Mouse (Mus musculus) midbrain, postnatal 0 days (tissue): ENCODE data around the gene Slc38a11. TPM values are rescaled to one million over a fixed set of nuclear protein-coding genes. Genes with fewer than 3 reads are reported as not detected.

ENCODE experiments used
- ATAC-seq: fragments of 200-750 bp; cut with Nextera tagmentation; 2 replicates; pipeline ENCODE4 v1.8.0; 2017; ENCODE audit warnings: moderate number of reproducible peaks, mild to moderate bottlenecking, moderate TSS enrichment, moderate library complexity; ENCODE audit not compliant: low FRiP score
- DNase-seq: peaks from one replicate; pipeline ENCODE4 v3.0.0-alpha.2; 2015; ENCODE audit warnings: low spot score
- H3K27ac ChIP-seq: fragments of 300-500 bp; sonication (generic); 2 replicates; pipeline ENCODE4 v1.5.1; 2014; ENCODE audit warnings: low read depth, mild to moderate bottlenecking, low read length, mixed read lengths
- H3K27me3 ChIP-seq: fragments of 300-500 bp; sonication (generic); 2 replicates; pipeline ENCODE4 v1.6.1; 2014; ENCODE audit warnings: low read length, control low read depth, mixed read lengths; ENCODE audit not compliant: insufficient read depth
- H3K36me3 ChIP-seq: fragments of 300-500 bp; sonication (generic); 2 replicates; pipeline ENCODE4 v1.6.1; 2014; ENCODE audit warnings: low read length, control low read depth, mixed read lengths; ENCODE audit not compliant: insufficient read depth
- H3K4me1 ChIP-seq: fragments of 300-500 bp; sonication (generic); 2 replicates; pipeline ENCODE4 v1.6.1; 2014; ENCODE audit warnings: mild to moderate bottlenecking, control low read depth, antibody characterized with exemption, low read length, mixed read lengths; ENCODE audit not compliant: insufficient read depth
- H3K4me2 ChIP-seq: fragments of 300-500 bp; sonication (generic); 2 replicates; pipeline ENCODE4 v1.6.1; 2014; ENCODE audit warnings: low read depth, mild to moderate bottlenecking, low read length, mixed read lengths; ENCODE audit not compliant: poor library complexity, severe bottlenecking
- H3K4me3 ChIP-seq: fragments of 300-500 bp; sonication (generic); 2 replicates; pipeline ENCODE4 v1.5.1; 2014; ENCODE audit warnings: low read depth, mild to moderate bottlenecking, low read length, moderate library complexity
- H3K9ac ChIP-seq: fragments of 300-500 bp; sonication (generic); replicated peaks from 2 replicates; pipeline ENCODE4 v1.6.1; 2014; ENCODE audit warnings: mild to moderate bottlenecking, low read length, moderate library complexity, mixed read lengths; ENCODE audit not compliant: poor library complexity, severe bottlenecking
- H3K9me3 ChIP-seq: fragments of 300-500 bp; sonication (generic); 2 replicates; pipeline ENCODE4 v1.6.1; 2016; ENCODE audit warnings: low read length, control low read depth
- CTCF ChIP-seq: IDR thresholded peaks from 2 replicates; pipeline ENCODE4 v1.5.1; 2016; ENCODE audit warnings: antibody characterized with exemption, mild to moderate bottlenecking
- WGBS: fragments of 180-500 bp; shearing (Covaris S2); extraction: QIAGEN DNeasy Blood & Tissue Kit; methylation state at CpG from one replicate; pipeline ENCODE4 v1.1.7; 2014; 5-methylcytosine and 5-hydroxymethylcytosine counted together
- polyA plus RNA-seq: library from polyadenylated mRNA; unstranded; fragments of >200 nt; fragmentation: Nextera tagmentation; extraction: Ambion mirVana; gene quantifications from 2 replicates; pipeline ENCODE4 v1.2.1, GENCODE M21; 2015
- total RNA-seq: library from RNA; depleted of rRNA; stranded (reverse); fragments of >200 nt; gene quantifications from 2 replicates; pipeline ENCODE4 v1.2.3, GENCODE M21; 2014

Slc38a11 gene
- total and polyA plus RNA-seq, 2 experiments from 2014 or later, result 1.3 to 3.3 TPM

GRCm38 (mm10) chr2:65288696-65289095, 75.1 kb downstream of the Slc38a11 start:
- Histone ChIP-seq H3K9me3 (no peaks in the 10 kb centered on the region), H3K4me1 (no peaks in the 10 kb centered on the region), H3K4me2 (no peak overlapping the region), H3K9ac (no peak overlapping the region), H3K27ac (no peak overlapping the region), H3K27me3 (no peaks in the 10 kb centered on the region), H3K4me3 (no peak overlapping the region), H3K36me3 (no peaks in the 10 kb centered on the region)
- 78% methylated on average over 1 of the region's 1 CpGs for WGBS
- DNase-seq, result no peak
- TF ChIP-seq CTCF, result no peak
- no peak for ATAC-seq

GRCm38 (mm10) chr2:65285380-65285779, 78.5 kb downstream of the Slc38a11 start:
- ATAC-seq, result no peak
- no peak overlapping the region for H3K4me3 ChIP-seq
- H3K4me1 ChIP-seq, result no peaks in the 10 kb centered on the region
- no peak for TF ChIP-seq CTCF
- no peak overlapping the region for H3K27ac ChIP-seq
- no peaks in the 10 kb centered on the region for H3K9me3 ChIP-seq
- no peak overlapping the region for H3K9ac ChIP-seq
- no peak overlapping the region for H3K4me2 ChIP-seq
- no peaks in the 10 kb centered on the region for H3K27me3 ChIP-seq
- H3K36me3 ChIP-seq, result no peaks in the 10 kb centered on the region
- DNase-seq, result peak; percentile 56
- WGBS, result 53% methylated on average over 3 of the region's 3 CpGs

GRCm38 (mm10) chr2:65282979-65283378, 80.9 kb downstream of the Slc38a11 start:
- no peak for ATAC-seq
- no peak for TF ChIP-seq CTCF

GRCm38 (mm10) chr2:65279029-65279690, 84.7 kb downstream of the Slc38a11 start:
- Histone ChIP-seq H3K9ac (no peak overlapping the region), H3K27ac (no peak overlapping the region)

More at GRCm38 (mm10) chr2:65282979-65283378, 80.9 kb downstream of the Slc38a11 start:
- no peak overlapping the region for H3K4me3 ChIP-seq
- H3K27me3 ChIP-seq, result no peaks in the 10 kb centered on the region
- H3K4me1 ChIP-seq, result no peaks in the 10 kb centered on the region
- H3K9ac ChIP-seq, result no peak overlapping the region
- H3K4me2 ChIP-seq, result no peak overlapping the region
- no peaks in the 10 kb centered on the region for H3K9me3 ChIP-seq
- H3K36me3 ChIP-seq, result no peaks in the 10 kb centered on the region
- no peak overlapping the region for H3K27ac ChIP-seq
- DNase-seq, result no peak
- WGBS, result 93% methylated on average over 6 of the region's 6 CpGs

GRCm38 (mm10) chr2:65275443-65276061, 88.3 kb downstream of the Slc38a11 start:
- no peak overlapping the region for H3K4me2 ChIP-seq
- H3K36me3 ChIP-seq, result no peaks in the 10 kb centered on the region
- H3K9ac ChIP-seq, result no peak overlapping the region
- TF ChIP-seq CTCF, result no peak
- DNase-seq (no peak), ATAC-seq (no peak)
- H3K27me3 ChIP-seq, result no peaks in the 10 kb centered on the region
- no peak overlapping the region for H3K4me3 ChIP-seq
- H3K9me3 ChIP-seq, result no peaks in the 10 kb centered on the region
- H3K27ac ChIP-seq, result no peak overlapping the region
- WGBS, result 82% methylated on average over 6 of the region's 6 CpGs
- H3K4me1 ChIP-seq, result no peaks in the 10 kb centered on the region

More at GRCm38 (mm10) chr2:65279029-65279690, 84.7 kb downstream of the Slc38a11 start:
- H3K9me3 ChIP-seq, result no peaks in the 10 kb centered on the region
- DNase-seq (no peak), ATAC-seq (no peak)
- WGBS, result 46% methylated on average over 4 of the region's 4 CpGs
- TF ChIP-seq CTCF, result no peak
- H3K4me3 ChIP-seq, result no peak overlapping the region
- no peaks in the 10 kb centered on the region for H3K27me3 ChIP-seq
- no peak overlapping the region for H3K4me2 ChIP-seq
- no peaks in the 10 kb centered on the region for H3K4me1 ChIP-seq
- no peaks in the 10 kb centered on the region for H3K36me3 ChIP-seq

- ATAC-seq, result no peak
- Histone ChIP-seq H3K4me2 (no peak overlapping the region), H3K27me3 (no peaks in the 10 kb centered on the region), H3K9ac (no peak overlapping the region), H3K27ac (no peak overlapping the region), H3K9me3 (no peaks in the 10 kb centered on the region), H3K4me3 (no peak overlapping the region), H3K4me1 (no peaks in the 10 kb centered on the region), H3K36me3 (no peaks in the 10 kb centered on the region)
- TF ChIP-seq CTCF, result no peak
- DNase-seq, result no peak
- 49% methylated on average over 2 of the region's 2 CpGs for WGBS
These were observed 89.9 kb downstream of the Slc38a11 start for GRCm38 (mm10) chr2:65273910-65274309.
